Mouse (Mus musculus) B cell, adult 67 days (primary cell): ENCODE results near the gene Dbh. TPM values are rescaled to one million over a fixed set of nuclear protein-coding genes. Genes with fewer than 3 reads are reported as not detected.

ENCODE experiments used
- total RNA-seq, 2 experiments: library from RNA; stranded (reverse); gene quantifications; 4 replicates each; pipeline ENCODE4 v1.2.4; 2023

Dbh gene
- total RNA-seq: not detected

GRCm38 (mm10) chr2:27164796-27165590 lies at the start of gene Dbh:
TSS of gene Dbh (plus strand) at chr2:27165233.

GRCm38 (mm10) chr2:27141950-27142693 lies 22.9 kb upstream of the Dbh start, which contains the start of gene Fam163b:
TSS of gene Fam163b (minus strand) at chr2:27142491.

Other genes starting within 250 kb of the Dbh start
- 10 to 100 TPM; 53.4 to 54.6 TPM for gene Surf2, start 248.9 kb upstream of the Dbh start, total RNA-seq
- 10 to 100 TPM; 52.3 to 66.8 TPM for gene Surf1, start 248.7 kb upstream of the Dbh start, total RNA-seq
- 10 to 100 TPM; 63.6 to 66.3 TPM for gene Surf4, start 231.3 kb upstream of the Dbh start, total RNA-seq
- not detected for gene Stkld1, start 231.2 kb upstream of the Dbh start, total RNA-seq
- 10 to 100 TPM; 82.9 to 87.7 TPM for gene Rexo4, start 200.8 kb upstream of the Dbh start, total RNA-seq
- gene Adamts13, start 191.8 kb upstream of the Dbh start, total RNA-seq: under 1 TPM; 0.15 to 0.27 TPM
- 10 to 100 TPM; 39.1 to 43.9 TPM for gene Cacfd1, start 155.3 kb upstream of the Dbh start, total RNA-seq
- gene Slc2a6, start 137.2 kb upstream of the Dbh start, total RNA-seq: 10 to 100 TPM in 1 of 2 experiments, 1 to 10 TPM in 1; 9.9 to 10.5 TPM
- not detected for gene Mymk, start 93.1 kb upstream of the Dbh start, total RNA-seq
- gene Adamtsl2, start 85.9 kb upstream of the Dbh start, total RNA-seq: 1 to 10 TPM; 4.2 to 5.8 TPM
- gene Fam163b, start 22.7 kb upstream of the Dbh start, total RNA-seq: not detected
- under 1 TPM in 1 of 2 experiments, not detected in 1; 0.27 TPM for gene Sardh, start 83.1 kb downstream of the Dbh start, total RNA-seq